Mouse (Mus musculus): ENCODE measurements around the gene U2af2. TPM values are rescaled to one million over a fixed set of nuclear protein-coding genes. Genes with fewer than 3 reads are reported as not detected.

The U2af2 gene
- total RNA-seq (2014; fragmentation: Nextera tagmentation) (166 and 208 TPM in 2 replicates), total RNA-seq (2017) (261 and 292 TPM in 2 replicates), polyA plus RNA-seq (2012) (480 and 545 TPM in 2 replicates)

- Histone ChIP-seq H3K27me3 (ENCODE audit: insufficient read depth, low read length) (peaks cover 12% of the 10 kb centered on the region), H3K36me3 (replicated peaks) (peaks cover 29% of the 10 kb centered on the region), H3K4me1 (ENCODE audit: insufficient read depth, low read depth, low read length) (peaks cover 44% of the 10 kb centered on the region), H3K9me3 (replicated peaks) (no peaks in the 10 kb centered on the region), H3K4me3 (ENCODE audit: low read depth, low read length) (peak within 1 kb of the TSS; percentile 74)
- TF ChIP-seq POLR2AphosphoS5 (IDR thresholded peaks at IDR 0.05; ENCODE audit: insufficient replicate concordance, low read depth, low read length) (no peak), GATA1 (IDR thresholded peaks at IDR 0.05; ENCODE audit: borderline replicate concordance, low read length) (no peak), CTCF (IDR thresholded peaks at IDR 0.05; ENCODE audit: low read depth, low read length) (no peak), GATA2 (IDR thresholded peaks at IDR 0.05; ENCODE audit: borderline replicate concordance, low read depth, low read length) (no peak), TAL1 (conservative IDR thresholded peaks at IDR 0.05; ENCODE audit: low read depth, low read length) (no peak)
- DNase-seq (ENCODE audit: low spot score) (peak; percentile 71), ATAC-seq (ENCODE audit: extremely low read depth, insufficient number of reproducible peaks, low FRiP score, poor library complexity, severe bottlenecking) (peak; percentile 23; the same call in 1 of the 2 replicates)
These were observed at the start of gene U2af2 for GRCm38 (mm10) chr7:5061774-5062359. TSS of gene U2af2 (plus strand) at chr7:5062143.

GRCm38 (mm10) chr7:5012681-5013513 lies 49.0 kb upstream of the U2af2 start:
- Histone ChIP-seq H3K4me3 (ENCODE audit: low read depth, low read length) (peak overlapping the region; percentile 78; the same call in 1 of the 2 replicates), H3K27me3 (ENCODE audit: insufficient read depth, low read length) (no peaks in the 10 kb centered on the region; the same call in 1 of the 2 replicates), H3K9me3 (replicated peaks) (peaks cover 19% of the 10 kb centered on the region), H3K36me3 (replicated peaks) (peaks cover 64% of the 10 kb centered on the region), H3K4me1 (ENCODE audit: insufficient read depth, low read depth, low read length) (peaks cover 44% of the 10 kb centered on the region)
- ATAC-seq (ENCODE audit: extremely low read depth, insufficient number of reproducible peaks, low FRiP score, poor library complexity, severe bottlenecking) (peak; percentile 22; the same call in 1 of the 2 replicates), DNase-seq (ENCODE audit: low spot score) (peak; percentile 67)
- TF ChIP-seq TAL1 (conservative IDR thresholded peaks at IDR 0.05; ENCODE audit: low read depth, low read length) (no peak), CTCF (IDR thresholded peaks at IDR 0.05; ENCODE audit: low read depth, low read length) (no peak)

GRCm38 (mm10) chr7:5014251-5015117 lies 47.5 kb upstream of the U2af2 start, which contains the start of the genes Zfp524 and Fiz1:
TSS of gene Zfp524 (plus strand) at chr7:5014415.
TSS of gene Fiz1 (minus strand) at chr7:5014697.
- DNase-seq (ENCODE audit: low spot score) (peak; percentile 77), ATAC-seq (ENCODE audit: extremely low read depth, insufficient number of reproducible peaks, low FRiP score, poor library complexity, severe bottlenecking) (peak; percentile 61)
- peak within 1 kb of the TSS; percentile 78 for H3K4me3 ChIP-seq (ENCODE audit: low read depth, low read length)
- peaks cover 58% of the 10 kb centered on the region for H3K36me3 ChIP-seq (replicated peaks)
- H3K4me1 ChIP-seq (ENCODE audit: insufficient read depth, low read depth, low read length), result peaks cover 57% of the 10 kb centered on the region
- TF ChIP-seq GATA1 (IDR thresholded peaks at IDR 0.05; ENCODE audit: borderline replicate concordance, low read length) (no peak), GATA2 (IDR thresholded peaks at IDR 0.05; ENCODE audit: borderline replicate concordance, low read depth, low read length) (no peak), POLR2AphosphoS5 (IDR thresholded peaks at IDR 0.05; ENCODE audit: insufficient replicate concordance, low read depth, low read length) (no peak), CTCF (IDR thresholded peaks at IDR 0.05; ENCODE audit: low read depth, low read length) (no peak), TAL1 (conservative IDR thresholded peaks at IDR 0.05; ENCODE audit: low read depth, low read length) (no peak)
- no peaks in the 10 kb centered on the region for H3K27me3 ChIP-seq (ENCODE audit: insufficient read depth, low read length)
- H3K9me3 ChIP-seq (replicated peaks), result peaks cover 13% of the 10 kb centered on the region

- Histone ChIP-seq H3K9me3 (replicated peaks) (peaks cover 13% of the 10 kb centered on the region), H3K27me3 (ENCODE audit: insufficient read depth, low read length) (no peaks in the 10 kb centered on the region), H3K4me1 (ENCODE audit: insufficient read depth, low read depth, low read length) (peaks cover 56% of the 10 kb centered on the region), H3K36me3 (replicated peaks) (peaks cover 49% of the 10 kb centered on the region), H3K4me3 (ENCODE audit: low read depth, low read length) (peak within 1 kb of the TSS; percentile 78)
- ATAC-seq (ENCODE audit: extremely low read depth, insufficient number of reproducible peaks, low FRiP score, poor library complexity, severe bottlenecking) (peak; percentile 45), DNase-seq (ENCODE audit: low spot score) (peak; percentile 82)
- TF ChIP-seq TAL1 (conservative IDR thresholded peaks at IDR 0.05; ENCODE audit: low read depth, low read length), result no peak
- no peak for TF ChIP-seq GATA2 (IDR thresholded peaks at IDR 0.05; ENCODE audit: borderline replicate concordance, low read depth, low read length)
- no peak for TF ChIP-seq CTCF (IDR thresholded peaks at IDR 0.05; ENCODE audit: low read depth, low read length)
- TF ChIP-seq POLR2AphosphoS5 (IDR thresholded peaks at IDR 0.05; ENCODE audit: insufficient replicate concordance, low read depth, low read length), result no peak
- TF ChIP-seq GATA1 (IDR thresholded peaks at IDR 0.05; ENCODE audit: borderline replicate concordance, low read length), result no peak
These were observed 46.6 kb upstream of the U2af2 start, which contains the start of gene Gm44973 for GRCm38 (mm10) chr7:5015118-5016001. TSS of gene Gm44973 (plus strand) at chr7:5015496.

- peaks cover 42% of the 10 kb centered on the region for H3K36me3 ChIP-seq (replicated peaks)
- no peak for DNase-seq (ENCODE audit: low spot score)
- no peak for ATAC-seq (ENCODE audit: extremely low read depth, insufficient number of reproducible peaks, low FRiP score, poor library complexity, severe bottlenecking)
These were observed 45.9 kb upstream of the U2af2 start for GRCm38 (mm10) chr7:5016057-5016456.

More at GRCm38 (mm10) chr7:5016057-5016456, 45.9 kb upstream of the U2af2 start:
- peaks cover 51% of the 10 kb centered on the region for H3K4me1 ChIP-seq (ENCODE audit: insufficient read depth, low read depth, low read length)
- H3K27me3 ChIP-seq (ENCODE audit: insufficient read depth, low read length), result no peaks in the 10 kb centered on the region
- peaks cover 13% of the 10 kb centered on the region for H3K9me3 ChIP-seq (replicated peaks)
- TF ChIP-seq GATA2 (IDR thresholded peaks at IDR 0.05; ENCODE audit: borderline replicate concordance, low read depth, low read length) (no peak), POLR2AphosphoS5 (IDR thresholded peaks at IDR 0.05; ENCODE audit: insufficient replicate concordance, low read depth, low read length) (no peak), GATA1 (IDR thresholded peaks at IDR 0.05; ENCODE audit: borderline replicate concordance, low read length) (no peak), CTCF (IDR thresholded peaks at IDR 0.05; ENCODE audit: low read depth, low read length) (no peak), TAL1 (conservative IDR thresholded peaks at IDR 0.05; ENCODE audit: low read depth, low read length) (no peak)
- peak overlapping the region; percentile 73 for H3K4me3 ChIP-seq (ENCODE audit: low read depth, low read length)

All from G1E (cell line).